Mouse (Mus musculus): ENCODE measurements around the gene Arhgef1.

- TF ChIP-seq POLR2A (IDR thresholded peaks at IDR 0.05; ENCODE audit: low read depth, low read length): no peak
- TF ChIP-seq CTCF (IDR thresholded peaks at IDR 0.05; ENCODE audit: borderline replicate concordance, insufficient read depth, low read length): no peak
Observed at GRCm38 (mm10) chr7:24969805-24970204, 67.1 kb downstream of the Arhgef1 start.

Measured in embryonic fibroblast, embryonic 13.5 days (primary cell).